Mouse (Mus musculus) C2C12 (cell line): Measurements from ENCODE around the gene Rflnb. TPM values are rescaled to one million over a fixed set of nuclear protein-coding genes. Genes with fewer than 3 reads are reported as not detected.

Experiments
- H3K27me3 ChIP-seq: one replicate; pipeline ENCODE4 v1.6.1; 2011; ENCODE audit not compliant: control insufficient read depth, insufficient read depth, insufficient read length
- H3K36me3 ChIP-seq: one replicate; pipeline ENCODE4 v1.6.1; 2011; ENCODE audit not compliant: control insufficient read depth, insufficient read depth
- H3K4me3 ChIP-seq: one replicate; pipeline ENCODE4 v1.5.1; 2011; ENCODE audit warnings: mild to moderate bottlenecking, control low read depth; ENCODE audit not compliant: poor library complexity, insufficient read depth, severe bottlenecking
- H3K79me2 ChIP-seq: one replicate; pipeline ENCODE4 v1.6.1; 2011; ENCODE audit not compliant: control insufficient read depth, insufficient read depth
- H3K79me3 ChIP-seq: one replicate; pipeline ENCODE4 v1.6.1; 2011; ENCODE audit warnings: low read depth, control low read depth
- H3ac ChIP-seq: one replicate; pipeline ENCODE3; 2011; ENCODE audit warnings: low read depth; ENCODE audit not compliant: control insufficient read depth, insufficient read length
- CEBPB ChIP-seq: IDR thresholded peaks from one replicate; pipeline ENCODE4 v1.6.1; 2011; ENCODE audit warnings: low read depth, mild to moderate bottlenecking, control low read depth, moderate library complexity
- CTCF ChIP-seq: IDR thresholded peaks from one replicate; pipeline ENCODE4 v1.5.1; 2011; ENCODE audit not compliant: control insufficient read depth, insufficient read depth, insufficient read length
- FOSL1 ChIP-seq: IDR thresholded peaks from one replicate; pipeline ENCODE4 v1.8.0; 2011; ENCODE audit warnings: mild to moderate bottlenecking, low read length; ENCODE audit not compliant: poor library complexity, insufficient read depth, severe bottlenecking
- MAX ChIP-seq: IDR thresholded peaks from one replicate; pipeline ENCODE4 v1.6.1; 2011; ENCODE audit warnings: mild to moderate bottlenecking, control low read depth
- MYOD1 ChIP-seq: IDR thresholded peaks from one replicate; pipeline ENCODE4 v1.6.1; 2011; ENCODE audit warnings: low read depth; ENCODE audit not compliant: control insufficient read depth, insufficient read length
- MYOG ChIP-seq: IDR thresholded peaks from one replicate; pipeline ENCODE4 v1.6.1; 2011; ENCODE audit not compliant: control insufficient read depth, insufficient read length; ENCODE audit errors: extremely low read depth
- USF1 ChIP-seq: IDR thresholded peaks from one replicate; pipeline ENCODE4 v1.6.1; 2011; ENCODE audit warnings: low read depth, mild to moderate bottlenecking, control low read depth, moderate library complexity
- long read RNA-seq, 2 experiments: library from polyadenylated mRNA; unstranded; transcript quantifications; one replicate each; pipeline ENCODE4 v2.0.0; 2019 to 2020
- polyA plus RNA-seq: library from polyadenylated mRNA; unstranded; fragments of >200 nt; fragmentation: generic; extraction: Trizol; gene quantifications from one replicate; pipeline ENCODE4 v1.2.1, GENCODE M21; 2012; ENCODE audit warnings: missing spikeins

Rflnb gene
- 8.0 TPM for polyA plus RNA-seq
- long read RNA-seq, experiment 1, transcript Rflnb-201 (3 exons, 3,512 nt), result major isoform, 15 of 24 reads
- long read RNA-seq, experiment 1, partial matches to known transcripts, result 0 of 24 reads
- long read RNA-seq, experiment 1, other reads (novel, unspliced or antisense), result 9 of 24 reads
- long read RNA-seq, experiment 2, transcript Rflnb-201 (3 exons, 3,512 nt), result major isoform, 30 of 31 reads
- long read RNA-seq, experiment 2, partial matches to known transcripts, result 1 of 31 reads
- long read RNA-seq, experiment 2, other reads (novel, unspliced or antisense), result 0 of 31 reads

GRCm38 (mm10) chr11:76027139-76028071 lies at the start of gene Rflnb:
TSS of gene Rflnb (minus strand) at chr11:76027782.
- no peaks in the 10 kb centered on the region for H3K36me3 ChIP-seq
- TF ChIP-seq MAX, result peak; percentile 59
- no peak for TF ChIP-seq USF1
- TF ChIP-seq MYOG, result no peak
- TF ChIP-seq CTCF, result peak; percentile 89
- no peak for TF ChIP-seq CEBPB
- no peak for TF ChIP-seq MYOD1
- no peak for TF ChIP-seq FOSL1

GRCm38 (mm10) chr11:76077341-76077740 lies 49.8 kb upstream of the Rflnb start:
- no peak overlapping the region for H3ac ChIP-seq
- no peaks in the 10 kb centered on the region for H3K79me2 ChIP-seq
- H3K27me3 ChIP-seq, result no peaks in the 10 kb centered on the region
- no peak overlapping the region for H3K4me3 ChIP-seq
- H3K79me3 ChIP-seq, result no peaks in the 10 kb centered on the region
- TF ChIP-seq MYOD1 (no peak), USF1 (no peak), MYOG (no peak), FOSL1 (no peak)
- H3K36me3 ChIP-seq, result peaks cover 13% of the 10 kb centered on the region

More at GRCm38 (mm10) chr11:76027139-76028071, at the start of gene Rflnb:
- Histone ChIP-seq H3K79me2 (no peaks in the 10 kb centered on the region), H3K4me3 (peak within 1 kb of the TSS; percentile 51), H3ac (peak within 1 kb of the TSS; percentile 94), H3K79me3 (no peaks in the 10 kb centered on the region), H3K27me3 (no peaks in the 10 kb centered on the region)

GRCm38 (mm10) chr11:76074296-76075093 lies 46.9 kb upstream of the Rflnb start:
- Histone ChIP-seq H3ac (no peak overlapping the region), H3K79me2 (no peaks in the 10 kb centered on the region), H3K79me3 (no peaks in the 10 kb centered on the region), H3K4me3 (no peak overlapping the region), H3K36me3 (peaks cover 16% of the 10 kb centered on the region), H3K27me3 (no peaks in the 10 kb centered on the region)
- no peak for TF ChIP-seq MAX
- no peak for TF ChIP-seq CTCF
- TF ChIP-seq MYOG, result no peak

- H3K79me3 ChIP-seq, result no peaks in the 10 kb centered on the region
- TF ChIP-seq MYOD1, result no peak
- TF ChIP-seq USF1, result no peak
- no peak for TF ChIP-seq MYOG
- no peak for TF ChIP-seq MAX
- TF ChIP-seq CTCF, result no peak
- TF ChIP-seq CEBPB, result no peak
- TF ChIP-seq FOSL1, result no peak
- no peaks in the 10 kb centered on the region for H3K27me3 ChIP-seq
- peaks cover 10% of the 10 kb centered on the region for H3K36me3 ChIP-seq
- no peaks in the 10 kb centered on the region for H3K79me2 ChIP-seq
- H3K4me3 ChIP-seq, result no peak overlapping the region
- no peak overlapping the region for H3ac ChIP-seq
These were observed 42.2 kb upstream of the Rflnb start for GRCm38 (mm10) chr11:76069816-76070215.

- TF ChIP-seq MAX (no peak), CEBPB (no peak), MYOD1 (no peak), USF1 (no peak)
- Histone ChIP-seq H3K79me3 (no peaks in the 10 kb centered on the region), H3K27me3 (no peaks in the 10 kb centered on the region), H3ac (no peak overlapping the region), H3K36me3 (peaks cover 7% of the 10 kb centered on the region), H3K4me3 (no peak overlapping the region), H3K79me2 (no peaks in the 10 kb centered on the region)
These were observed 39.1 kb upstream of the Rflnb start for GRCm38 (mm10) chr11:76066563-76067156.
